Mouse (Mus musculus): ENCODE measurements around the gene Mras. TPM values are rescaled to one million over a fixed set of nuclear protein-coding genes. Genes with fewer than 3 reads are reported as not detected.

Mras gene
- polyA plus RNA-seq, 1 experiment from 2014 or later: 56.8 TPM

DNA sequence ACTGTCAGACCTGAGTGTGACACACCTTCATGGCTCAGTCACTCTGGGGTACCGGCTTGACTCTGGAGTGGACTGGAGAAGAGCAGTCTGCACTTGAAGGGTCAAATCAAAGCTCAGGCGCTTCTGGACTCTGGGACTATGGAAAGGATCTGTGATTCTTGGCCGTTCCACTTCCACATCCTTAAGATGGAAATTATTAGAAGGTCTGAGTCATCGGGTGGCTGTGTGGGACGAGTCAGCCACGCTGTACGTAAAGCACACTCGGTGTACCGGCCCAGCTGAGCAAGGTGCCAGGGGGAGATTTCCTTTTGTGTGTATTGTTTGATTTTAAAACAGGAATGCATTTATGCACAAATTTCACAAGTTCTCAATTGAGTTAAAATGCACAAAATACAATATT is 75.2 kb downstream of the Mras start:
- Histone ChIP-seq H3K9me3 (replicated peaks; ENCODE audit: control insufficient read depth, low read length) (no peaks in the 10 kb centered on the region), H3K9ac (ENCODE audit: low read length) (no peak overlapping the region), H3K4me1 (ENCODE audit: control insufficient read depth, insufficient read depth, low read length) (peaks cover 10% of the 10 kb centered on the region; the same call in 1 of the 2 replicates), H3K36me3 (ENCODE audit: control insufficient read depth, insufficient read depth, low read length) (no peaks in the 10 kb centered on the region), H3K4me2 (ENCODE audit: low read length) (no peak overlapping the region), H3K4me3 (ENCODE audit: low read depth, low read length) (no peak overlapping the region), H3K27ac (ENCODE audit: low read depth, low read length) (no peak overlapping the region), H3K27me3 (replicated peaks; ENCODE audit: control insufficient read depth, insufficient read depth, low read length) (peaks cover 16% of the 10 kb centered on the region)
- ATAC-seq (no peak), DNase-seq (ENCODE audit: low spot score) (no peak)
- 88% methylated on average over 9 of the region's 9 CpGs for WGBS

DNA sequence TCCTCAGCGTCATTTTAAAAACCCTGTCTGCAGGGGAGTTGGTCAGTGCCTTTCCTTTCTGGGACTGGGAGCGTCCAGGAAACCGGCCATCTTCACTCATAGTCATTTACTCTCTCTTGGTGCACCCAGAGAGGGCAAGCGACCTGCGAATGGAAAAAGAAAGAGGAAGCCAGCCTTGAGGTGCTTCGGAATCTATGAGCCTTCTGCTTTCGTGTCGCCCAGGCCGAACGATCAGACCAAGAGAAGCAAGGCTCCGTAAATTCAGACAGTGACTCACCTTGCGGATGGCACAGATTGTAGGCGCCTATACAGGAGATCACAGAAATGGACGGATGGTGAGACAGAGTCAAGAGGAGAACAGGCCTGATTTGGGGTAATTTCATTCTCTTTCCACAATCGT is 78.2 kb downstream of the Mras start:
- Histone ChIP-seq H3K9me3 (replicated peaks; ENCODE audit: control insufficient read depth, low read length) (no peaks in the 10 kb centered on the region), H3K36me3 (ENCODE audit: control insufficient read depth, insufficient read depth, low read length) (no peaks in the 10 kb centered on the region), H3K9ac (ENCODE audit: low read length) (no peak overlapping the region), H3K4me1 (ENCODE audit: control insufficient read depth, insufficient read depth, low read length) (peaks cover 10% of the 10 kb centered on the region; the same call in 1 of the 2 replicates), H3K4me3 (ENCODE audit: low read depth, low read length) (no peak overlapping the region), H3K27me3 (replicated peaks; ENCODE audit: control insufficient read depth, insufficient read depth, low read length) (peaks cover 26% of the 10 kb centered on the region), H3K4me2 (ENCODE audit: low read length) (no peak overlapping the region), H3K27ac (ENCODE audit: low read depth, low read length) (no peak overlapping the region)
- WGBS: 88% methylated on average over 15 of the region's 15 CpGs
- ATAC-seq (no peak), DNase-seq (ENCODE audit: low spot score) (no peak)

DNA sequence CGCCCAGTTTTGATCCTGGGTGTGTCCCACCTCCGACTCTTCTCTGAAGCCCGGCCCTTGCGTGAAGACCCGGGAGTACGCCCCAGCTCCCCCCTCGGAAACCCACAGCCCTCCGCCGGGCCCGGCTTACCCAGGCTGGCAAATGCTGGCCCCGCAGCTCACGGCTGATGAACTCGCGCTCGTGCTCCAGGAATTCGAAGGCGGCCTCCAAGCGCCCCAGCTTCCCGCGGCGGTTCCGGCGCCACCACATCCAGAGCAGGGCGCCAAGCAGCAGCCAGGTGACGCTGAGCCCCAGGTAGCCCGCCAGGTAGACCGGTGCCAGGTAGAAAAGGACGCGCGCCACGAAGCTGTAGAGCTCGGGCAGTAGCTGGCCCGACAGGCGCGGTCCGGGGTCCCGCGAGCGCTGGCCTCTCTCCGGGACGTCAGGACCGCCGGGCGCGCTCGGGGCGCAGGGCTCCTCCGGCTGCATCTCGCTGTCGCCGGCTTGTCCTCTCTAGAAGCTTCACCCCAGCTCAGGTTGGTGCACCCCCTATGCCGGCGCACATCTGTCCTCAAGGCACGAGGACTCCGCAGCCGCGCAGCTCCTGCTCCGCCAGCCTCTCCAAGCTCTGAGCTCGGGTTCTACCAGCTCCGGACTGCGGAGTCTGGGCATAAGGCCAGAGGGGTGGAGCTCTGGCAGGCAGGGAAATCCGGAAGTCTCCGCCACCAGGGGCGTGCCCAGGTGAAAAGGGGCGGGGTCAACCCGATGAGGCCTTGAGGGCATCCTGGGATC is 79.1 kb downstream of the Mras start, which contains the start of gene Esyt3:
TSS of gene Esyt3 (minus strand) at position 637 of the 772 bp plus-strand sequence.
- Histone ChIP-seq H3K36me3 (ENCODE audit: control insufficient read depth, insufficient read depth, low read length) (no peaks in the 10 kb centered on the region), H3K9ac (ENCODE audit: low read length) (peak within 1 kb of the TSS; percentile 50), H3K27me3 (replicated peaks; ENCODE audit: control insufficient read depth, insufficient read depth, low read length) (peaks cover 26% of the 10 kb centered on the region), H3K4me1 (ENCODE audit: control insufficient read depth, insufficient read depth, low read length) (peaks cover 10% of the 10 kb centered on the region; the same call in 1 of the 2 replicates), H3K27ac (ENCODE audit: low read depth, low read length) (no peak within 1 kb of the TSS), H3K4me3 (ENCODE audit: low read depth, low read length) (peak within 1 kb of the TSS; percentile 42), H3K4me2 (ENCODE audit: low read length) (peak within 1 kb of the TSS; percentile 96), H3K9me3 (replicated peaks; ENCODE audit: control insufficient read depth, low read length) (no peaks in the 10 kb centered on the region)
- DNase-seq (ENCODE audit: low spot score) (peak; percentile 55), ATAC-seq (peak; percentile 77)
- under 1% methylated on average over 66 of the region's 66 CpGs for WGBS

DNA sequence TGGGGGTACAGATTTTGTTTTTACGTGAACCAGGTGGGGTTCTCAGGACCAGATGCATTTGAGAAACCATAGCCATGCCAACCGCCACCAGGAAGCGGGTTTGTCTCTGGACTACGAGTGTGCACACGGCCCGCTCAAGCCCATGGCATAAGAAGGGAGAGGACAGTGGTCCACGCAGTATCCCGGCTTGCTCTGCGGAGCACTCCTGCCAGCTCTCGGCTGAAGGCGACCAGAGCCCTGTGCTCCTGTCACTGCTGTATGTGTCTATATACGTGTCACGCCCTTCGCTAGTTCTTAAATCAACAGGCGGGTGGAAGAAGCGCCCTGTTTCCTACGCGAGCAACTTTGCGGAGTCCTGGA is 79.6 kb downstream of the Mras start:
- Histone ChIP-seq H3K9ac (ENCODE audit: low read length) (peak overlapping the region; percentile 50), H3K4me1 (ENCODE audit: control insufficient read depth, insufficient read depth, low read length) (peaks cover 10% of the 10 kb centered on the region; the same call in 1 of the 2 replicates), H3K27me3 (replicated peaks; ENCODE audit: control insufficient read depth, insufficient read depth, low read length) (peaks cover 26% of the 10 kb centered on the region), H3K36me3 (ENCODE audit: control insufficient read depth, insufficient read depth, low read length) (no peaks in the 10 kb centered on the region), H3K4me2 (ENCODE audit: low read length) (peak overlapping the region; percentile 96), H3K9me3 (replicated peaks; ENCODE audit: control insufficient read depth, low read length) (no peaks in the 10 kb centered on the region), H3K4me3 (ENCODE audit: low read depth, low read length) (peak overlapping the region; percentile 42), H3K27ac (ENCODE audit: low read depth, low read length) (no peak overlapping the region)
- ATAC-seq (peak; percentile 44; the same call in 1 of the 2 replicates), DNase-seq (ENCODE audit: low spot score) (peak; percentile 29)
- WGBS: 4% methylated on average over 19 of the region's 19 CpGs

DNA sequence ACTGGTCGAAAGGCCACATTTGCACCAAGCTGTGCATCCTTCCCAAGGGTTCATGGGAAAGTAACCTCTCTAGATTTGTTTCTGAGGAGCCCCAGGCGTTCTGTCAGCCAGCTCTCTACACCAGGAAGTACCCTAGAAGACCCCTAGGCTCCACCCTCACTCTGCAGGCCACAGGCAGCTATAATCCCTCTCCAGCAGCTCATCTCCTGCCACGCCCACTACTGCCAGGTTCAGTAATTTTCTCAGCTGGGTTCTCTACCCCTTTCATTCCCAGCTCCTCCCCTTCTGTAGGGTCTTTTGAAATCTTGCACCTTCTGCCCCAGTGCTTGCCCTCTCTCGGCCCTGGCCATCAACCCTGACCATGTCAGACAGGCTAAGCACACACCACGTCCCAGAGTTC is 81.2 kb downstream of the Mras start:
- no peak for ATAC-seq
- H3K36me3 ChIP-seq (ENCODE audit: control insufficient read depth, insufficient read depth, low read length): no peaks in the 10 kb centered on the region
- no peak overlapping the region for H3K27ac ChIP-seq (ENCODE audit: low read depth, low read length)
- H3K4me2 ChIP-seq (ENCODE audit: low read length): no peak overlapping the region
- H3K9me3 ChIP-seq (replicated peaks; ENCODE audit: control insufficient read depth, low read length): no peaks in the 10 kb centered on the region
- H3K27me3 ChIP-seq (replicated peaks; ENCODE audit: control insufficient read depth, insufficient read depth, low read length): peaks cover 26% of the 10 kb centered on the region
- no peak for DNase-seq (ENCODE audit: low spot score)
- H3K9ac ChIP-seq (ENCODE audit: low read length): no peak overlapping the region
- peaks cover 10% of the 10 kb centered on the region; the same call in 1 of the 2 replicates for H3K4me1 ChIP-seq (ENCODE audit: control insufficient read depth, insufficient read depth, low read length)
- no peak overlapping the region for H3K4me3 ChIP-seq (ENCODE audit: low read depth, low read length)
- 21% methylated on average over 5 of the region's 5 CpGs for WGBS

DNA sequence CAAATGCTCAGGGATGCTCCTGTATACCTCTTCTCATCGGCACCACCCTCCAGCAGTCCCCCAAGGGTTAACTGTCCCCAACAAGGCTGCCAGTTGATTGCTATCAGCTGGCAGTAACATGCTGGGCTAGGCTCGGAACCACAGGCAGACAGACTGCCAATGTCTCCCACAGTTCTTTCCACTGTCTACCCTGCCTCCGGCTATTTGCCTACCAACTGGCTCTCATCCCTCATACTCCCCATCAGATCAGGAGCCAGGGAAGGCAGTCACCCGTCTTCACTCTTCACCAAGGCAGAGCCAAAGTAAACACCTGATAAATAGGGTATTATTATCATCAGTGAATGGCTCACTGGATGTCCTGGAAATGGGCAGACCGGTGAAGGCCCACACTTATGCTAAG is 82.4 kb downstream of the Mras start:
- no peaks in the 10 kb centered on the region for H3K9me3 ChIP-seq (replicated peaks; ENCODE audit: control insufficient read depth, low read length)
- H3K4me3 ChIP-seq (ENCODE audit: low read depth, low read length): no peak overlapping the region
- DNase-seq (ENCODE audit: low spot score): no peak
- H3K36me3 ChIP-seq (ENCODE audit: control insufficient read depth, insufficient read depth, low read length): no peaks in the 10 kb centered on the region
- WGBS: 62% methylated on average over 5 of the region's 5 CpGs
- peaks cover 26% of the 10 kb centered on the region for H3K27me3 ChIP-seq (replicated peaks; ENCODE audit: control insufficient read depth, insufficient read depth, low read length)
- no peak overlapping the region for H3K9ac ChIP-seq (ENCODE audit: low read length)
- H3K4me2 ChIP-seq (ENCODE audit: low read length): no peak overlapping the region
- H3K27ac ChIP-seq (ENCODE audit: low read depth, low read length): no peak overlapping the region
- peaks cover 10% of the 10 kb centered on the region; the same call in 1 of the 2 replicates for H3K4me1 ChIP-seq (ENCODE audit: control insufficient read depth, insufficient read depth, low read length)
- ATAC-seq: no peak

DNA sequence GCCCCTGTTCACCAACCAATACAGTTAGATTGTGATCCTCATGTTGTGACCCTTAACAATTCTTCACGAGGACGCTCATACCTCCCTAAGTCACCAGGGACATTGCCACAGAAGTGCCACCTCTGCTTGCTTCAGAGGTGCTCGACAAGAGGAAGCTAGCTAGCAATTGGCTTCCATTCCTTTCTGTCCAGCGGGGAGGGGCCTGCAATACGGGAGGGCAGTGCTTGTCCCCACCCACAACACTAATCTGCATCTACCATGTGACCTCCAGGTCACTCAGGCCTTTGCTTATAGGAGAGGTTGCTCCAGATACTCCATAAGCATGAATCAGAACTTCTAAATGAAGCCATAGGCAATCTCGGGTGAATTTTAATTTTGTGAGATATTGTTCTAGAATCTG is 83.8 kb downstream of the Mras start:
- Histone ChIP-seq H3K4me2 (ENCODE audit: low read length) (no peak overlapping the region), H3K36me3 (ENCODE audit: control insufficient read depth, insufficient read depth, low read length) (no peaks in the 10 kb centered on the region), H3K27ac (ENCODE audit: low read depth, low read length) (no peak overlapping the region), H3K9me3 (replicated peaks; ENCODE audit: control insufficient read depth, low read length) (no peaks in the 10 kb centered on the region), H3K9ac (ENCODE audit: low read length) (no peak overlapping the region), H3K4me3 (ENCODE audit: low read depth, low read length) (no peak overlapping the region), H3K27me3 (replicated peaks; ENCODE audit: control insufficient read depth, insufficient read depth, low read length) (peaks cover 25% of the 10 kb centered on the region), H3K4me1 (ENCODE audit: control insufficient read depth, insufficient read depth, low read length) (peaks cover 10% of the 10 kb centered on the region; the same call in 1 of the 2 replicates)
- ATAC-seq (no peak), DNase-seq (ENCODE audit: low spot score) (no peak)
- WGBS: 71% methylated on average over 6 of the region's 6 CpGs

DNA sequence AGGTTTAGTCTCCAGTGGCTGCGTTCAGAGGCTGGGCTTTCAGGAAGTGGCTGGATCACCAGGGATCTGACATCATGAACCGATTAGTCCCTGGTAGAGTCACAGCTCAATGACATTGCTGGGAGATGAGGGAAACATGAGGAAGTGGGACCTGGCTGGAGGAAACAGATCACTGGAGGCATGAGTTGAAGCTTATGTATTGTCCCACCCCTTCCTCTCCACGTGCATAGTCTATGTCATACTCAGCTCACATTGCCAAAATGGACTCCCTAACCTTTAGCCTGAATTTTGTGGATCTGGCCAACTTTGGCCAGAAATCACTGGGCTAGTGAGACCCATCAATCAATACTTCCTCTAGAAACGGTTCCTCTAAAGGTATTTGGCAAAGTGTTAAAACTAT is 84.2 kb downstream of the Mras start:
- Histone ChIP-seq H3K4me2 (ENCODE audit: low read length) (no peak overlapping the region), H3K4me3 (ENCODE audit: low read depth, low read length) (no peak overlapping the region), H3K27me3 (replicated peaks; ENCODE audit: control insufficient read depth, insufficient read depth, low read length) (peaks cover 21% of the 10 kb centered on the region), H3K27ac (ENCODE audit: low read depth, low read length) (no peak overlapping the region), H3K9me3 (replicated peaks; ENCODE audit: control insufficient read depth, low read length) (no peaks in the 10 kb centered on the region), H3K36me3 (ENCODE audit: control insufficient read depth, insufficient read depth, low read length) (no peaks in the 10 kb centered on the region), H3K9ac (ENCODE audit: low read length) (no peak overlapping the region), H3K4me1 (ENCODE audit: control insufficient read depth, insufficient read depth, low read length) (peaks cover 7% of the 10 kb centered on the region; the same call in 1 of the 2 replicates)
- DNase-seq (ENCODE audit: low spot score) (no peak), ATAC-seq (no peak)
- WGBS: 92% methylated on average over 4 of the region's 4 CpGs

DNA sequence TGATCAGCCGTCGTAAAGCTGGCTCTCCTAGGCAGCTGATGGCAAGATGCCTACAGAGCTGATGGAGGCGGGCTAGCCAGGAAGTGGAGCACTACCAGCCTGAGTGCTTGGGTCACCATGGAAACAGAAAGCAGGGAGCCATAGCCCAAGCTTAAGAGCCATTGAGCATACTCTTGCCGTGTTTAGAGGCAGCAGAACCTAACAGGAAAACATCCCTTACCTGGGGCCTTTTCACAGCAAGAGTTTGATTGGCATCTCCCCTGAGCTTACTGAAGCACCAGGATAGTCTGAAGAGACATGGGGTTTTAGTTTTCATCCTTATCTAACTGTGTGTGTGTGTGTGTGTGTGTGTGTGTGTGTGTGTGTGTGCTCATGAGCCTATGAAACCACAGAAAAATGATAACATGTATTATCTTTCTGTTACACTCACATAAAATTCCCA is 91.8 kb downstream of the Mras start:
- Histone ChIP-seq H3K27me3 (replicated peaks; ENCODE audit: control insufficient read depth, insufficient read depth, low read length) (no peaks in the 10 kb centered on the region), H3K4me3 (ENCODE audit: low read depth, low read length) (no peak overlapping the region), H3K4me2 (ENCODE audit: low read length) (no peak overlapping the region), H3K4me1 (ENCODE audit: control insufficient read depth, insufficient read depth, low read length) (peaks cover 3% of the 10 kb centered on the region; the same call in 1 of the 2 replicates), H3K9ac (ENCODE audit: low read length) (no peak overlapping the region), H3K9me3 (replicated peaks; ENCODE audit: control insufficient read depth, low read length) (no peaks in the 10 kb centered on the region), H3K27ac (ENCODE audit: low read depth, low read length) (no peak overlapping the region), H3K36me3 (ENCODE audit: control insufficient read depth, insufficient read depth, low read length) (no peaks in the 10 kb centered on the region)
- ATAC-seq (peak; percentile 69; the same call in 1 of the 2 replicates), DNase-seq (ENCODE audit: low spot score) (peak; percentile 80)
- 37% methylated on average over 4 of the region's 4 CpGs for WGBS

Measured in forebrain, embryonic 14.5 days (tissue).